Mouse (Mus musculus): Measurements from ENCODE around the gene Adra1b. TPM values are rescaled to one million over a fixed set of nuclear protein-coding genes. Genes with fewer than 3 reads are reported as not detected.

The Adra1b gene
- total and polyA plus RNA-seq, 3 experiments: not detected

GRCm38 (mm10) chr11:43826769-43827168 lies 74.2 kb downstream of the Adra1b start:
- Histone ChIP-seq H3K79me2 (ENCODE audit: control insufficient read depth, insufficient read depth, low read length, poor library complexity) (no peaks in the 10 kb centered on the region), H3K27ac (ENCODE audit: control insufficient read depth, low read depth, low read length) (no peak overlapping the region), H3K27me3 (ENCODE audit: control insufficient read depth in 1 of 2, insufficient read depth in 2 of 2, low read length in 2 of 2) (no peaks in the 10 kb centered on the region), H3K9ac (ENCODE audit: control insufficient read depth, low read depth, low read length, poor library complexity, severe bottlenecking) (no peak overlapping the region), H3K4me1 (ENCODE audit: control insufficient read depth in 1 of 2, insufficient read depth in 2 of 2, low read length in 2 of 2) (no peaks in the 10 kb centered on the region), H3K4me3 (ENCODE audit: control insufficient read depth in 1 of 2, insufficient read depth in 1 of 2, low read depth in 2 of 2, low read length in 2 of 2) (no peak overlapping the region), H3K36me3 (ENCODE audit: control insufficient read depth in 1 of 2, insufficient read depth in 2 of 2, low read length in 2 of 2) (no peaks in the 10 kb centered on the region), H3K9me3 (replicated peaks; ENCODE audit: insufficient read depth, low read length) (no peaks in the 10 kb centered on the region)
- TF ChIP-seq ZNF384 (IDR thresholded peaks at IDR 0.05; ENCODE audit: low read depth, low read length) (no peak), RAD21 (IDR thresholded peaks at IDR 0.05; ENCODE audit: low read depth, low read length) (no peak), TBP (IDR thresholded peaks at IDR 0.05; ENCODE audit: low read depth, low read length) (no peak), USF2 (IDR thresholded peaks at IDR 0.05; ENCODE audit: borderline replicate concordance in 1 of 2, insufficient read depth in 1 of 2, low read depth in 1 of 2, low read length in 2 of 2) (no peak), RCOR1 (IDR thresholded peaks at IDR 0.05; ENCODE audit: low read depth, low read length) (no peak), CHD1 (IDR thresholded peaks at IDR 0.05; ENCODE audit: low read depth, low read length) (no peak)
- DNase-seq (ENCODE audit: low read depth, low spot score): no peak

GRCm38 (mm10) chr11:43823349-43823748 lies 77.7 kb downstream of the Adra1b start:
- DNase-seq (ENCODE audit: low read depth, low spot score): no peak

GRCm38 (mm10) chr11:43820552-43821460 lies 80.2 kb downstream of the Adra1b start:
- no peak overlapping the region for H3K27ac ChIP-seq (ENCODE audit: control insufficient read depth, low read depth, low read length)
- no peaks in the 10 kb centered on the region for H3K79me2 ChIP-seq (ENCODE audit: control insufficient read depth, insufficient read depth, low read length, poor library complexity)
- no peak overlapping the region for H3K4me3 ChIP-seq (ENCODE audit: control insufficient read depth in 1 of 2, insufficient read depth in 1 of 2, low read depth in 2 of 2, low read length in 2 of 2)
- no peak overlapping the region for H3K9ac ChIP-seq (ENCODE audit: control insufficient read depth, low read depth, low read length, poor library complexity, severe bottlenecking)
- TF ChIP-seq MXI1 (IDR thresholded peaks at IDR 0.05; ENCODE audit: low read depth, low read length): no peak
- no peak for TF ChIP-seq POLR2AphosphoS2 (IDR thresholded peaks at IDR 0.05; ENCODE audit: low read length)
- no peak for TF ChIP-seq CTCF (IDR thresholded peaks at IDR 0.05 in 2 of 3, conservative IDR thresholded peaks at IDR 0.05 in 1 of 3; ENCODE audit: control insufficient read depth in 1 of 3, insufficient read depth in 1 of 3, low read depth in 2 of 3, low read length in 3 of 3, poor library complexity in 1 of 3, severe bottlenecking in 1 of 3)
- TF ChIP-seq MAX (IDR thresholded peaks at IDR 0.05; ENCODE audit: low read length): no peak
- TF ChIP-seq SMC3 (IDR thresholded peaks at IDR 0.05; ENCODE audit: low read depth, low read length): no peak
- H3K36me3 ChIP-seq (ENCODE audit: control insufficient read depth in 1 of 2, insufficient read depth in 2 of 2, low read length in 2 of 2): no peaks in the 10 kb centered on the region
- no peaks in the 10 kb centered on the region for H3K9me3 ChIP-seq (replicated peaks; ENCODE audit: insufficient read depth, low read length)
- H3K27me3 ChIP-seq (ENCODE audit: control insufficient read depth in 1 of 2, insufficient read depth in 2 of 2, low read length in 2 of 2): no peaks in the 10 kb centered on the region
- no peak for DNase-seq (ENCODE audit: low read depth, low spot score)
- H3K4me1 ChIP-seq (ENCODE audit: control insufficient read depth in 1 of 2, insufficient read depth in 2 of 2, low read length in 2 of 2): no peaks in the 10 kb centered on the region

More at GRCm38 (mm10) chr11:43823349-43823748, 77.7 kb downstream of the Adra1b start:
- Histone ChIP-seq H3K9ac (ENCODE audit: control insufficient read depth, low read depth, low read length, poor library complexity, severe bottlenecking) (no peak overlapping the region), H3K79me2 (ENCODE audit: control insufficient read depth, insufficient read depth, low read length, poor library complexity) (no peaks in the 10 kb centered on the region), H3K27me3 (ENCODE audit: control insufficient read depth in 1 of 2, insufficient read depth in 2 of 2, low read length in 2 of 2) (no peaks in the 10 kb centered on the region), H3K4me1 (ENCODE audit: control insufficient read depth in 1 of 2, insufficient read depth in 2 of 2, low read length in 2 of 2) (no peaks in the 10 kb centered on the region), H3K9me3 (replicated peaks; ENCODE audit: insufficient read depth, low read length) (no peaks in the 10 kb centered on the region), H3K4me3 (ENCODE audit: control insufficient read depth in 1 of 2, insufficient read depth in 1 of 2, low read depth in 2 of 2, low read length in 2 of 2) (no peak overlapping the region), H3K27ac (ENCODE audit: control insufficient read depth, low read depth, low read length) (no peak overlapping the region), H3K36me3 (ENCODE audit: control insufficient read depth in 1 of 2, insufficient read depth in 2 of 2, low read length in 2 of 2) (no peaks in the 10 kb centered on the region)
- no peak for TF ChIP-seq MYB (IDR thresholded peaks at IDR 0.05; ENCODE audit: low read depth, low read length)
- no peak for TF ChIP-seq POLR2AphosphoS2 (IDR thresholded peaks at IDR 0.05; ENCODE audit: low read length)
- TF ChIP-seq E2F4 (IDR thresholded peaks at IDR 0.05; ENCODE audit: borderline replicate concordance, low read depth, low read length): no peak
- TF ChIP-seq GABPA (IDR thresholded peaks at IDR 0.05; ENCODE audit: low read depth, low read length): no peak
- TF ChIP-seq TCF12 (IDR thresholded peaks at IDR 0.05; ENCODE audit: low read depth, low read length): no peak
- no peak for TF ChIP-seq ELF1 (IDR thresholded peaks at IDR 0.05; ENCODE audit: low read depth, low read length)
- TF ChIP-seq TAL1 (IDR thresholded peaks at IDR 0.05; ENCODE audit: low read length): no peak
- no peak for TF ChIP-seq KAT2A (conservative IDR thresholded peaks at IDR 0.05; ENCODE audit: low read depth, low read length)
- TF ChIP-seq TBP (IDR thresholded peaks at IDR 0.05; ENCODE audit: low read depth, low read length): no peak
- TF ChIP-seq CTCF (IDR thresholded peaks at IDR 0.05 in 2 of 3, conservative IDR thresholded peaks at IDR 0.05 in 1 of 3; ENCODE audit: control insufficient read depth in 1 of 3, insufficient read depth in 1 of 3, low read depth in 2 of 3, low read length in 3 of 3, poor library complexity in 1 of 3, severe bottlenecking in 1 of 3): no peak
- no peak for TF ChIP-seq EP300 (IDR thresholded peaks at IDR 0.05; ENCODE audit: low read depth in 1 of 2, low read length in 2 of 2)

Data from MEL (cell line).